8 mouse cellular contexts compared by ENCODE assay signal in the genomic region with DNA sequence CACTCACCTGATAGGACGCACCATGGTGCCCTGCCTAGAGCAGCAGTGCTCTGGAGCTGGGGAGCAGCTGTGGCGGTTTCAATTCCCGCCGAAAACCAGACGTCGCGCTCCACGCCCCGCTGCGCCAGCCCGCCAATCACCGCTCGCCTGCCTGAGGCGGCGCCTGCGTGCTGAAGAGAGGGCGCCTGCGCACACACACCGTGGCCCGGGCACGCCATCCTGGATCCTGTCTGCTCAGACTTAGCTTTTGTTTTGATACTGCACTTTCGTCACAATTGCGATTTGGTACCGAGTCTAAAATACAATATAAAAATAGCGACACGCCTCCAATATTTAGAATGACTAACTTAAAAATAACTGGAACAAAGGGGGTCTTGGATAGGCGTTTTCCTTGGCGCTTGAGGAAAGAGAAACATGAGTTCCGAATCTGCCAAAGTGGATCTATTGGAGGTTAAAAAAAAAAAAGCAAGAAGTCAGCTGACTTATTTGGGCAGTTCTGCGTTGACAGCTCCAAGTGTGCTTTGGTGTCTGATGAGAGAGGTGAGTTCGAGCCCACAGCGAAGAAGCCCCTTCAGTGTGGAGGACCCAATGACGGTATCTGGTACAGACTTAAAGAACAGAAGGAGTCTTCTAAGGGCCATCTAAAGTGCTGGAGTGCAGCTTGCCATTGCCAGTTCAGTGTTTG. TPM values are rescaled to one million over a fixed set of nuclear protein-coding genes. Genes with fewer than 3 reads are reported as not detected.
DNase-seq lines count a peak whose midpoint lies in the region; ATAC-seq lines count a peak whose summit lies in the region.

A gene (minus strand): TSS at position 101 of the 685 bp plus-strand sequence.
A gene (plus strand): TSS at position 476 of the 685 bp plus-strand sequence.

- H3K27ac ChIP-seq in hindbrain, embryonic 14.5 days = no peak within 1 kb of the TSS; the same call in 1 of the 2 replicates

- peak; percentile 98 for ATAC-seq in hindbrain, embryonic 14.5 days (ENCODE audit: low FRiP score)

- peaks cover 23% of the 10 kb centered on the region for H3K36me3 ChIP-seq in hindbrain, embryonic 14.5 days (replicated peaks; ENCODE audit: control insufficient read depth, insufficient read depth)

- H3K4me1 ChIP-seq in hindbrain, embryonic 14.5 days (replicated peaks; ENCODE audit: control insufficient read depth, insufficient read depth, low read length) = peaks cover 16% of the 10 kb centered on the region

- no peaks in the 10 kb centered on the region for H3K27me3 ChIP-seq in hindbrain, embryonic 14.5 days (ENCODE audit: control insufficient read depth, insufficient read depth, low read length)

- peak within 1 kb of the TSS; percentile 94 for H3K4me2 ChIP-seq in hindbrain, embryonic 14.5 days (replicated peaks)

- under 1% methylated on average over 33 of the region's 33 CpGs for WGBS in hindbrain, embryonic 14.5 days

- no peaks in the 10 kb centered on the region for H3K9me3 ChIP-seq in hindbrain, embryonic 14.5 days (ENCODE audit: control insufficient read depth, low read length)

- H3K9ac ChIP-seq in hindbrain, embryonic 14.5 days = peak within 1 kb of the TSS; percentile 66

- peak within 1 kb of the TSS; percentile 69 for H3K4me3 ChIP-seq in hindbrain, embryonic 14.5 days (replicated peaks; ENCODE audit: low read length)

- DNase-seq in R1 (ENCODE audit: low read depth, low spot score) = peak; percentile 95
- peak; percentile 97 to 98 for DNase-seq in cerebellum, postnatal 25 days
- DNase-seq in frontal cortex, postnatal 25 days (ENCODE audit: low spot score in 2 of 2) = peak; percentile 83 to 94
- DNase-seq in hindbrain, embryonic 14.5 days (ENCODE audit: low spot score) = peak; percentile 96
- DNase-seq in layer of hippocampus, postnatal 36 days = peak; percentile 94 to 96
- peak; percentile 95 for DNase-seq in lung, postnatal 36 days
- DNase-seq in retina, postnatal 1 day = peak; percentile 98
- peak; percentile 79 to 90 for DNase-seq in urinary bladder, adult 18-20 months (ENCODE audit: low spot score in 2 of 2)

RNA-seq across cellular contexts. Expression of the first gene that starts in this region (rescaled TPM):
- polyA plus RNA-seq in hindbrain, embryonic 14.5 days (2014; fragmentation: Nextera tagmentation; extraction: Ambion mirVana) = 15.3 and 17.6 TPM in 2 replicates
- 1 to 10 TPM; 2.7 to 2.8 TPM for total RNA-seq in layer of hippocampus, postnatal 36 days (2021)

RNA-seq across cellular contexts. Expression of the second gene that starts in this region (rescaled TPM):
- 32.5 and 35.4 TPM in 2 replicates for polyA plus RNA-seq in hindbrain, embryonic 14.5 days (2014; fragmentation: Nextera tagmentation; extraction: Ambion mirVana)
- total RNA-seq in layer of hippocampus, postnatal 36 days (2021) = 10 to 100 TPM; 45.7 to 46.1 TPM
